Mouse (Mus musculus) C2C12 (cell line): ENCODE data around the gene Abtb1.

ENCODE experiments used
- CEBPB ChIP-seq: IDR thresholded peaks from one replicate; pipeline ENCODE4 v1.6.1; 2011; ENCODE audit warnings: low read depth, mild to moderate bottlenecking, control low read depth, moderate library complexity
- CTCF ChIP-seq: IDR thresholded peaks from one replicate; pipeline ENCODE4 v1.5.1; 2011; ENCODE audit not compliant: control insufficient read depth, insufficient read depth, insufficient read length
- FOSL1 ChIP-seq: IDR thresholded peaks from one replicate; pipeline ENCODE4 v1.8.0; 2011; ENCODE audit warnings: mild to moderate bottlenecking, low read length; ENCODE audit not compliant: poor library complexity, insufficient read depth, severe bottlenecking
- MAX ChIP-seq: IDR thresholded peaks from one replicate; pipeline ENCODE4 v1.6.1; 2011; ENCODE audit warnings: mild to moderate bottlenecking, control low read depth
- MYOD1 ChIP-seq: IDR thresholded peaks from one replicate; pipeline ENCODE4 v1.6.1; 2011; ENCODE audit warnings: low read depth; ENCODE audit not compliant: control insufficient read depth, insufficient read length
- MYOG ChIP-seq: IDR thresholded peaks from one replicate; pipeline ENCODE4 v1.6.1; 2011; ENCODE audit not compliant: control insufficient read depth, insufficient read length; ENCODE audit errors: extremely low read depth
- USF1 ChIP-seq: IDR thresholded peaks from one replicate; pipeline ENCODE4 v1.6.1; 2011; ENCODE audit warnings: low read depth, mild to moderate bottlenecking, control low read depth, moderate library complexity

GRCm38 (mm10) chr6:88889410-88890042 lies 47.7 kb upstream of the Abtb1 start:
- TF ChIP-seq CTCF: no peak
- no peak for TF ChIP-seq USF1
- TF ChIP-seq FOSL1: no peak
- no peak for TF ChIP-seq MYOD1
- no peak for TF ChIP-seq MAX
- TF ChIP-seq MYOG: no peak
- no peak for TF ChIP-seq CEBPB
